Mouse (Mus musculus): Measurements from ENCODE around the gene Rccd1. TPM values are rescaled to one million over a fixed set of nuclear protein-coding genes. Genes with fewer than 3 reads are reported as not detected.

Rccd1 gene
- polyA plus RNA-seq, 1 experiment from 2014 or later: 13.8 TPM

DNA sequence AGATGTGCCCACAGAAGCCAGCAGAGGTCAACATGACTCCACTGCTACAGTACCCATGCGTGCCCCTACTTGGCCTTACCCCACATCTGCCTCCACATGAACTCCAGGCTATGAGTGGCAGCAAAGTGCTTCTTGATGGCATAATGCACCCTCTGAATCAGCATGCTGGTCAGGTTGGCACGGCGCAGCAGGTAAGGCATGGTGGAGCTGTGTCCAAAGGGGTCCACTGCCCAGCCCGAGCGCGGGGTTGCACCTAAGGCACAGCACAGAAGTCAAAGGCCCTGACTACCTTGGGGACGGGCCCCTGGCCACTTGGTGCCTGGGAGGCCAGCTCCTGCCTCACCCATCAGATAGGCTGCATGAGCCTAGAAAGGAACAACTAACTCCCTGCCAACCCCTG lies 43.0 kb upstream of the Rccd1 start:
- Histone ChIP-seq H3K9me3 (no peaks in the 10 kb centered on the region), H3K4me1 (replicated peaks) (peaks cover 14% of the 10 kb centered on the region), H3K4me2 (no peak overlapping the region), H3K9ac (no peak overlapping the region), H3K27ac (replicated peaks) (no peak overlapping the region), H3K27me3 (no peaks in the 10 kb centered on the region), H3K36me3 (peaks cover 46% of the 10 kb centered on the region), H3K4me3 (no peak overlapping the region)
- ATAC-seq (ENCODE audit: low FRiP score, low read depth): no peak
- 96% methylated on average over 7 of the region's 7 CpGs for WGBS

DNA sequence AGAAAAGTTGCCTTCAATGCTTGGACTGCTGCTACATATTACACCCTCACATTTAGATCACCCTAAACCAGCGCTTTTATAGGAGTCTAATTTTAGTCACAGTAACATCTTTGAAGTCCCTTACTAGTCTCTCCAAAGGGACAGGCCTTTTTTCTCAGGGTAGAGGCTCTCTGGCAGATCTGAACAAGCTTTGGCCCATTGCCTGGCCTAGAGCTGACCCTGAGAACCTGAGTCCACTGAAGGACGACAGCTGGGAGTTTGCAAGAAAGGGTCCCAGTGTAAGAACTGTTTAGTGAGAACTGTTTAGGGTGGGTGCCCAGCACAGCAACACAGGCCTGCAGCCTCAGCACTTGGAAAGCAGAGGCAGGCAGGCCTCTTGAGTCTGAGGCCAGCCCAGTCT lies 41.5 kb upstream of the Rccd1 start:
- no peaks in the 10 kb centered on the region for H3K9me3 ChIP-seq
- no peak overlapping the region for H3K4me2 ChIP-seq
- H3K4me1 ChIP-seq (replicated peaks): peaks cover 14% of the 10 kb centered on the region
- H3K27me3 ChIP-seq: no peaks in the 10 kb centered on the region
- H3K36me3 ChIP-seq: peaks cover 55% of the 10 kb centered on the region
- 83% methylated on average over 2 of the region's 2 CpGs for WGBS
- H3K4me3 ChIP-seq: no peak overlapping the region
- no peak overlapping the region for H3K9ac ChIP-seq
- no peak for ATAC-seq (ENCODE audit: low FRiP score, low read depth)
- H3K27ac ChIP-seq (replicated peaks): no peak overlapping the region

DNA sequence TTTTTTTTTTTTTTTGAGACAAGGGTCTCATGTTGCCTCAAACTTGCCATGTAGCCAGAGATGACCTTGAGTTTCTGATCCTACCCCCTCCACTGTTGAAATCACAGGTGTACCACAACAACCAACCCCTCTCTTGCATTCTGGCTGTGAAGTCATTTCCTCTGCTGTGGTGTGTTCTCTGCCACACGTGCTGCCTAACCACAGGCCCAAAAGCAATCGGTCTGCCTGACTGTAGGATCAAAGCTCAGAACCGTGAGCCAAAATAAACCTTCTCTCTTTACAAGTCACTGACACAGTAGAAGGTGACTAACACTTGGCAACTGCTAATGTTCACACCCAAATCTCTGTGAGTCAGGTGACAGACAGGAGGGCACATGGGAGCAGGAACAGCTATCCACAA lies 36.2 kb upstream of the Rccd1 start:
- WGBS: 76% methylated on average over 3 of the region's 3 CpGs
- no peaks in the 10 kb centered on the region for H3K9me3 ChIP-seq
- H3K4me3 ChIP-seq: no peak overlapping the region
- no peaks in the 10 kb centered on the region for H3K27me3 ChIP-seq
- no peak overlapping the region for H3K4me2 ChIP-seq
- H3K9ac ChIP-seq: no peak overlapping the region
- H3K36me3 ChIP-seq: peaks cover 77% of the 10 kb centered on the region
- no peak for ATAC-seq (ENCODE audit: low FRiP score, low read depth)
- H3K27ac ChIP-seq (replicated peaks): no peak overlapping the region
- H3K4me1 ChIP-seq (replicated peaks): no peaks in the 10 kb centered on the region

DNA sequence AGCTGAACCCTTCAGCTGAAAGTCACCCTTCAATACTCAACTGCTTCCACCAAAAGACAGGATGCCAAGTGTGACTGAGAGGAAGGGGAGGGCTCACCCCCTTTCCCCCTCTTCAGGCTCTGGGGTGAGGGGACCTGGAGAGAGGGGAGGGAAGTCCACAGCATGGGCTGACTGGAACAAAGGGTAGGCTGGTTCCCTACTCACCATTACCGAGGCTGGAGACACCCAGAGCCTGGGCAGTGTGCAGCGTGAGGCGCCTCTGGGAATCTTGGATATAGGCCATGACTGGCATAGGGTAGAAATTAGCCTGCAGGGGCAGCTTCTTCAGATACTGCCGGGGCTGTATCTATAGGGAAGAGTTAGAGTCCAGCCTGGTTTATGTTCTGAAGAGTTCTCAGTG lies 33.8 kb upstream of the Rccd1 start:
- Histone ChIP-seq H3K9ac (no peak overlapping the region), H3K36me3 (peaks cover 74% of the 10 kb centered on the region), H3K4me2 (no peak overlapping the region), H3K4me1 (replicated peaks) (no peaks in the 10 kb centered on the region), H3K4me3 (no peak overlapping the region), H3K27ac (replicated peaks) (no peak overlapping the region), H3K9me3 (no peaks in the 10 kb centered on the region), H3K27me3 (no peaks in the 10 kb centered on the region)
- no peak for ATAC-seq (ENCODE audit: low FRiP score, low read depth)
- 51% methylated on average over 4 of the region's 4 CpGs for WGBS

DNA sequence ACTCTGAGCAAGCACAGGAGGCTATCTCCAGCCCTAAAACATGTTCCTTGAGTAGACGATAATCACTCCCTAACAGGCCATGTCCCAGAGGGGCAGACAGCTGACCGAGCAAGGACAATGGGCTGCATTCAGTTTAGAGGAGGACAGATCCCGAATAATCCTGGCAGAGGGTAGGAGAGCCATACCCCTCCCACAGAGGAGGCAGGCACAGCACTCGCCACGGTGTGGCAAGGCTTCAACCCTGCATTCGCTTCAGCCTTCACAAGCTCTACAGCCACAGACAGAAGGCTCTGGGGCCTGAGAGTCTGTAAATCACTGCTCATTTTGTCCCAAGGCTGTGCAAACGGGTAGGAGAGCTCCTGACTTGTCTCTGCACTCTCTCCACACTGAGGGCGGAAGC lies 32.9 kb upstream of the Rccd1 start:
- Histone ChIP-seq H3K4me1 (replicated peaks) (no peaks in the 10 kb centered on the region), H3K27me3 (no peaks in the 10 kb centered on the region), H3K36me3 (peaks cover 74% of the 10 kb centered on the region), H3K4me2 (no peak overlapping the region), H3K9ac (no peak overlapping the region), H3K27ac (replicated peaks) (no peak overlapping the region), H3K9me3 (no peaks in the 10 kb centered on the region), H3K4me3 (no peak overlapping the region)
- peak; percentile 35; the same call in 1 of the 2 replicates for ATAC-seq (ENCODE audit: low FRiP score, low read depth)
- 22% methylated on average over 8 of the region's 8 CpGs for WGBS

DNA sequence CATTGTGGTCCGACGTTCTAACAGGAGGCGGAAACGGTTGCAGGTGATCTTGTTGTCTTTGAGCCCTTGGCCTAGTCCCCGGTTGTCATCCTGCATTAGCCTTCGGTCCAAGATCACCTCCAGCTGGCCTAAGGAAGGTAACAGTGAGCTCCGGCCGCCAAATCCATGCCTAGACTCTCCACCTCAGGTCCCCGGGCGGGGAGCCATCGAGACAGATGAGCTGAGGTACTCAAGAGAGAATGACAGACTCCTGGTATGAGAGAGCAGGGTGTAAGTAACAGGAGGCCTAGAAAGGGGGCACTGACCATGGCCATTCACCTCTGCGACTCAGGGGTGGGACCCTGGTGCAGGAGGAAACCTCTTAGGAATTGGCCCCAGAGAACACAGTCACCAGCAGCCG lies 32.1 kb upstream of the Rccd1 start:
- 92% methylated on average over 13 of the region's 13 CpGs for WGBS
- H3K9ac ChIP-seq: no peak overlapping the region
- no peak for ATAC-seq (ENCODE audit: low FRiP score, low read depth)
- H3K36me3 ChIP-seq: peaks cover 76% of the 10 kb centered on the region
- H3K4me3 ChIP-seq: no peak overlapping the region
- no peaks in the 10 kb centered on the region for H3K9me3 ChIP-seq
- H3K27me3 ChIP-seq: no peaks in the 10 kb centered on the region
- H3K4me1 ChIP-seq (replicated peaks): no peaks in the 10 kb centered on the region
- no peak overlapping the region for H3K27ac ChIP-seq (replicated peaks)
- H3K4me2 ChIP-seq: no peak overlapping the region

DNA sequence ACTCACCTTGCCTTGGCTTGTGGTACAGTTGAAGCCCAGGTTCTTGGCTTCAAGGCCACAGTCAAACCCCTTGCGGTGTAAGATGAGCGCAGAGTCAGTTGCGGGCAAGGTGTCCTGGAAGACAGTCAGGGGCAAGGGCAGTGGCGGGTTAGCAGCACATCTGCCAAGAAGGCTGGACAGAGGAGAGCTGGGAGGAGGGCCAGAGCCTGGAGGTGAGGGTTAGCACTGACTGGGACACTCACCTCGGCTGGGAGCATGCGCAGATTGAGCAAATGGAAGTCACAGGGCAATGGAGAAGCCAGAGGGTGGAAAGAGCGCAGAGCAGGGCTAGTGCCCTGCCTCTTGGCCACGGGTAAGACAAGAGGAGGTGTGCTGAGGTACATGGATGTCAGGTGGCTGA lies 28.7 kb upstream of the Rccd1 start:
- Histone ChIP-seq H3K9ac (no peak overlapping the region), H3K4me2 (no peak overlapping the region), H3K4me1 (replicated peaks) (no peaks in the 10 kb centered on the region), H3K27ac (replicated peaks) (no peak overlapping the region), H3K36me3 (peaks cover 68% of the 10 kb centered on the region), H3K9me3 (no peaks in the 10 kb centered on the region), H3K27me3 (no peaks in the 10 kb centered on the region), H3K4me3 (no peak overlapping the region)
- ATAC-seq (ENCODE audit: low FRiP score, low read depth): no peak
- 94% methylated on average over 8 of the region's 8 CpGs for WGBS

DNA sequence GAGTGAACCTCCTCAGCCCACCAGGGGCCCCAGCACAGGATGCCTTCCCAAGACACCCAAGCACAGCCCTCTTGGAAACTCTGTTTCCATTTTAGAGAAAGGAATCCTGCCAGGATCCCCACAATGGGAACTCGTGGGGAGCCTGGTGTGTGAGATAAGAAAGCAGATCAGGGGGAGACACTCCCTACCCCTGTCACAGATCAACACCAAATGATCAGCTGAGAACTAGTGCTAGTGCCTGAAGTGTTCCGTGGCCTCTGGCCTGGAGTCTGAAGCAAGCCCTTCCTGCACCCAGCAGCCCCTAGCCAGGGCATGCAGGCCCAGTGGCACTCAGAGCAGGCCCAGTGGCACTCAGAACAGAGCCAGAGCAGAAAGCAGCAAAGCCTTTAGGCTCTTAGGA lies 26.6 kb upstream of the Rccd1 start:
- no peak overlapping the region for H3K9ac ChIP-seq
- H3K27ac ChIP-seq (replicated peaks): no peak overlapping the region
- H3K4me1 ChIP-seq (replicated peaks): no peaks in the 10 kb centered on the region
- ATAC-seq (ENCODE audit: low FRiP score, low read depth): no peak
- 74% methylated on average over 2 of the region's 2 CpGs for WGBS
- peaks cover 50% of the 10 kb centered on the region for H3K36me3 ChIP-seq
- H3K27me3 ChIP-seq: no peaks in the 10 kb centered on the region
- no peak overlapping the region for H3K4me2 ChIP-seq
- no peak overlapping the region for H3K4me3 ChIP-seq
- no peaks in the 10 kb centered on the region for H3K9me3 ChIP-seq

DNA sequence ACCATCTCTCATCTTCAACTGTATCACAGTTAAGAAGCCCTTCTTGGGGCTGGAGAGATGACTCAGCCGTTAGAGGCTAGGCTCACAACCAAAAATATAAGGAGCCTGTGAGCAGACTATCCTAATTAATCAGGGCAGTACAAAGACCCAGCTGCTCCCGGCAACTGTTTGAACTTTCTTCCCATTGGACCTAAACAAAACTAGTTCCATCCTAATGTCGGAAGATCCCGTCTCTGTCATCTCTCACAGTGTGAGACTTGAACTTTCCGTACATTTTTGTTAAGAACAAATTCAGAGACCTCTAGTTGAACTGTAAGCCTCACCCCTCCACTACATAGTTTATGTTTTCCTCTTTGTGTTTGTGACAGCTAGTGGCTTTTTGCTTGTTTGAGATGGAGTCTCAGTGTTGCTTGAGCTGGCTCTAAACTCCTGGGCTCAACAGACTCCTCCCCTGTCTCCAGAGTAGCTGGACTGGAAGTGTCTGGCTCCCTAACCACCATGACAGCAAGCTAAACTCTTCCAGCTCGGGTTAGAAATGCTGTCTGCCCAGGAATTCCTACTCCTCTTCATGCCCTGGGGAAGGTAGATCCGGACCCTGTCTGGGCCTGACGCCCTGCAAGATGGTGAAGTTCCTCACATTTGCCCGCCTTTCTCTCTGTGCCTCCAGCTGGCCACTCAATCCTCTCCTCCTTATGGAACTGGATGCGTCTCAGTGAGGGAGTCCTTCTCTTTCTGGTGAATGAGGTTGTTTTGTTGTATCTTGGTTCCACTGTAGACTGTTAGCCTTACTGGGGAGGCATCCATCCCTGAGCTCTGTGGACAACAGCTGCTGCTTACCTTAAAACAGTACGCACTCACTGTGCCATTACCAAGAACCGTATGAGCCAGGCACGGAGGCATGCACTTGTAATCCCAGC lies 23.7 kb upstream of the Rccd1 start:
- Histone ChIP-seq H3K27ac (replicated peaks) (no peak overlapping the region), H3K9ac (no peak overlapping the region)
- WGBS: 63% methylated on average over 13 of the region's 13 CpGs

DNA sequence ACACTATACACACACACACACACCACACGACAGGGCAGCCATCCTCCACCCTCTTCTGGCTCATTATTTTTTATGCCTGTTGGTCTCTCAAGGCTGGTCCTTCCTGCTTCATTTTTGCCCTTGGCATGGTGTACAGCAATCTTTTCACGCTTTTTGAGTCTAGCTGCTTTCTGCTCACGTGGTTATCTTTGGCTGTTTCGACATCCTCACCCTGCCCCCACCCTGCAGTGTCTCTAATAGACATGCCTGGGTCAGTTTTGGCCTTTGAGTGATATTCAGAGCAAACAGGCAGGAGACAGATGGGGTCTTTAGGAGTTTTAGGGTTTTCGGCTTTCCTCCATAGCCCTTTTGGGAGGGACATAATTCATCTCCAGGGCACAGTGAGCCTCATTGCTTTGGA lies 22.6 kb upstream of the Rccd1 start:
- no peak overlapping the region for H3K9ac ChIP-seq
- H3K27ac ChIP-seq (replicated peaks): no peak overlapping the region
- peaks cover 17% of the 10 kb centered on the region for H3K4me1 ChIP-seq (replicated peaks)
- H3K27me3 ChIP-seq: no peaks in the 10 kb centered on the region
- no peaks in the 10 kb centered on the region for H3K9me3 ChIP-seq
- 82% methylated on average over 5 of the region's 5 CpGs for WGBS
- H3K4me3 ChIP-seq: no peak overlapping the region
- H3K4me2 ChIP-seq: no peak overlapping the region
- peaks cover 19% of the 10 kb centered on the region for H3K36me3 ChIP-seq
- no peak for ATAC-seq (ENCODE audit: low FRiP score, low read depth)

More for the DNA sequence above, 23.7 kb upstream of the Rccd1 start:
- Histone ChIP-seq H3K4me1 (replicated peaks) (peaks cover 7% of the 10 kb centered on the region), H3K4me3 (no peak overlapping the region), H3K4me2 (no peak overlapping the region), H3K27me3 (no peaks in the 10 kb centered on the region), H3K36me3 (peaks cover 28% of the 10 kb centered on the region), H3K9me3 (no peaks in the 10 kb centered on the region)
- no peak for ATAC-seq (ENCODE audit: low FRiP score, low read depth)

DNA sequence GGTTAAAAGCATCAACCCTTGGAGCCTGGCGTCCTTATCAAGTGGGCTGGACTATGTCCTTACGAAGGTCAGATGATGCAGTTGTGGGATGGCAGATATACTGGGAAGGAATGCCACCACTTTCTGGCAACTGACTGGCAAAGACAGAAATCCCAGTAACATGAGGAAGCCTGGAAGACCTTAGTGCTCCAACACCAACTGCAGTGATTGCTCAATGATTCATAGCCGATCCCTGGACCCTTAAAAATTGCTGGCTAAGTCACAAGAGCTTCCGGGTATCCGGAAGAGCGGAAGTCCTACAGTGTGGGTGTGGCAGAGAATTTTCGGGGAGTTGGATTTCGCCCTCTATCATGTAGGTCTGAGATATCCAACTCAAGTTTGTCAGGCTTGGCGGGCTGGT lies 21.9 kb upstream of the Rccd1 start:
- H3K9me3 ChIP-seq: no peaks in the 10 kb centered on the region
- no peak overlapping the region for H3K4me2 ChIP-seq
- WGBS: 97% methylated on average over 9 of the region's 9 CpGs
- no peak overlapping the region for H3K27ac ChIP-seq (replicated peaks)
- H3K9ac ChIP-seq: no peak overlapping the region
- H3K4me3 ChIP-seq: no peak overlapping the region
- H3K36me3 ChIP-seq: peaks cover 14% of the 10 kb centered on the region
- no peaks in the 10 kb centered on the region for H3K27me3 ChIP-seq
- ATAC-seq (ENCODE audit: low FRiP score, low read depth): no peak
- peaks cover 21% of the 10 kb centered on the region for H3K4me1 ChIP-seq (replicated peaks)

DNA sequence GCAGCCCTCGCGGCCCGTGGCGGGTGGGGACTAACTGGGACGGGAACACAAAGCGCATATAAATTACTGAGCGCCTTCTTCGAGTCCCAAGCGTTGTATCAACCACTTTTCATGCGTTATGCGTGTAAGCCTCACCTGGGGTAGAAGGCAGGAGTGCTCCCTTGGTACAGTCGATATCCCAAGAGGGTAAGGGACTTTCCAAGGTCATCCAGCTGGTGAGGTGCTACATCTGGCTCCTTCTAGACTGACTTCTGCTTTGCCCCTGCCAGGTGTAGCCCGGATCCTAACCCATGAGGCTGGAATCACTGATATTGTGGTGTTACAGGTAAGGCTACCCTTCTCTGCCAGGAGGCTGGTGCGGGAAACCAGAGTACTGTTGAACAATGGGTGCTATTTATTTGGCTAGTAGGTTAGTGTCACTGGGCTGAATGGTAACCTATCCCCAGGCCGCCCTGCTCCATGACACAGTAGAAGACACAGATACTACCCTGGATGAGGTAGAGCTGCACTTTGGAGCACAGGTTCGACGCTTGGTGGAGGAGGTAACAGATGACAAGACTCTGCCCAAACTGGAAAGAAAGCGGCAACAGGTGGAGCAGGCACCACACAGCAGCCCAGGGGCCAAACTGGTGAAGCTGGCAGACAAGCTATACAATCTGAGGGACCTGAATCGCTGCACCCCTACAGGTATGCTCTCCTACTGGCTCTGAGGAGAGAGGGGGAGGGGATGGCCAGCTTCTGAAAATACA lies 19.2 kb upstream of the Rccd1 start:
- Histone ChIP-seq H3K4me1 (replicated peaks) (peaks cover 40% of the 10 kb centered on the region), H3K27ac (replicated peaks) (peak overlapping the region; percentile 80), H3K4me2 (peak overlapping the region; percentile 84), H3K9me3 (no peaks in the 10 kb centered on the region), H3K27me3 (no peaks in the 10 kb centered on the region), H3K4me3 (peak overlapping the region; percentile 47), H3K9ac (peak overlapping the region; percentile 68), H3K36me3 (no peaks in the 10 kb centered on the region)
- ATAC-seq (ENCODE audit: low FRiP score, low read depth): peak; percentile 7; the same call in 1 of the 2 replicates
- 26% methylated on average over 19 of the region's 19 CpGs for WGBS

Data from hindbrain, embryonic 15.5 days (tissue).